Mouse (Mus musculus): ENCODE measurements around the gene Cpox.

Gene Cpox

GRCm38 (mm10) chr16:58751314-58751713, 81.2 kb downstream of the Cpox start:
- DNase-seq (ENCODE audit: low spot score in 2 of 2): no peak

GRCm38 (mm10) chr16:58756191-58756590, 86.1 kb downstream of the Cpox start:
- no peak for DNase-seq (ENCODE audit: low spot score in 2 of 2)

GRCm38 (mm10) chr16:58763076-58763475, 93.0 kb downstream of the Cpox start, which contains the start of gene Olfr172:
Olfr172 (minus strand) TSS chr16:58763176.
- no peak for DNase-seq (ENCODE audit: low spot score in 2 of 2)

All from natural killer cell, adult 2 months (primary cell).